Mouse (Mus musculus): ENCODE measurements at regions not wholly inside any gene's neighbourhood (a gene's known extent, or its start where the extent isn't known, plus 50 kb on each side); places are given as distances from the start of the nearest gene placed in this dataset.

- Histone ChIP-seq H3K4me1 (ENCODE audit: control insufficient read depth, insufficient read depth, low read length) (no peaks in the 10 kb centered on the region), H3K36me3 (ENCODE audit: control insufficient read depth, insufficient read depth, low read length) (no peaks in the 10 kb centered on the region), H3K4me3 (ENCODE audit: control insufficient read depth, low read depth, low read length) (no peak overlapping the region), H3K27ac (ENCODE audit: control insufficient read depth, insufficient read depth, low read depth, low read length) (no peak overlapping the region), H3K27me3 (ENCODE audit: control insufficient read depth, insufficient read depth, low read length) (no peaks in the 10 kb centered on the region)
- TF ChIP-seq CTCF (IDR thresholded peaks at IDR 0.05; ENCODE audit: control insufficient read depth, insufficient read depth, insufficient replicate concordance, low read depth, low read length) (no peak), POLR2A (IDR thresholded peaks at IDR 0.05; ENCODE audit: control insufficient read depth, low read depth, low read length) (no peak)
These were observed 1099.7 kb upstream of the 4930412O13Rik start for GRCm38 (mm10) chr2:8781152-8781935.

DNA sequence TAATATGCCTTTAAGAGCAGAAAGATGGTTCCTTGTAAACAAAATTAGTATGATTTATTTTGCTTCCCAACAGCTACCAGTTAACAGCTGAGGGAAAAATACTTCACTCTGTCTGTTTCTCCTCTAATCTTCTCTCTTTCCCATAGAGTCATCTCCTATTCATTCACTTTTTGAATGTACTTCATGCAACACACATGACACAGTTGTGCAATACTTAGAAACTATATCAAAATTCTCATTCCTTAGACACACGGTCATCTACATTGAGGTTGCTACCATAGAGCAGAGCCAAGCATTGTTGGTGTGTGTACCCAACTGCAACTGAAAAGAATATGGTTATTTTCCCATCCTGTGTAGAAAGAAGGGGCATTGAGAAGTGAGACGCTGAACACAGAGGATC is 1098.8 kb upstream of the 4930412O13Rik start:
- no peak overlapping the region for H3K27ac ChIP-seq (ENCODE audit: control insufficient read depth, insufficient read depth, low read depth, low read length)
- TF ChIP-seq CTCF (IDR thresholded peaks at IDR 0.05; ENCODE audit: control insufficient read depth, insufficient read depth, insufficient replicate concordance, low read depth, low read length) = no peak
- TF ChIP-seq POLR2A (IDR thresholded peaks at IDR 0.05; ENCODE audit: control insufficient read depth, low read depth, low read length) = no peak
- H3K27me3 ChIP-seq (ENCODE audit: control insufficient read depth, insufficient read depth, low read length) = no peaks in the 10 kb centered on the region
- H3K4me1 ChIP-seq (ENCODE audit: control insufficient read depth, insufficient read depth, low read length) = no peaks in the 10 kb centered on the region
- H3K36me3 ChIP-seq (ENCODE audit: control insufficient read depth, insufficient read depth, low read length) = no peaks in the 10 kb centered on the region
- no peak overlapping the region for H3K4me3 ChIP-seq (ENCODE audit: control insufficient read depth, low read depth, low read length)

- Histone ChIP-seq H3K36me3 (ENCODE audit: control insufficient read depth, insufficient read depth, low read length) (no peaks in the 10 kb centered on the region), H3K4me3 (ENCODE audit: control insufficient read depth, low read depth, low read length) (no peak overlapping the region), H3K27ac (ENCODE audit: control insufficient read depth, insufficient read depth, low read depth, low read length) (no peak overlapping the region), H3K27me3 (ENCODE audit: control insufficient read depth, insufficient read depth, low read length) (no peaks in the 10 kb centered on the region), H3K4me1 (ENCODE audit: control insufficient read depth, insufficient read depth, low read length) (no peaks in the 10 kb centered on the region)
- no peak for TF ChIP-seq POLR2A (IDR thresholded peaks at IDR 0.05; ENCODE audit: control insufficient read depth, low read depth, low read length)
- TF ChIP-seq CTCF (IDR thresholded peaks at IDR 0.05; ENCODE audit: control insufficient read depth, insufficient read depth, insufficient replicate concordance, low read depth, low read length) = no peak
These were observed 1079.0 kb upstream of the 4930412O13Rik start for GRCm38 (mm10) chr2:8802061-8802460.

DNA sequence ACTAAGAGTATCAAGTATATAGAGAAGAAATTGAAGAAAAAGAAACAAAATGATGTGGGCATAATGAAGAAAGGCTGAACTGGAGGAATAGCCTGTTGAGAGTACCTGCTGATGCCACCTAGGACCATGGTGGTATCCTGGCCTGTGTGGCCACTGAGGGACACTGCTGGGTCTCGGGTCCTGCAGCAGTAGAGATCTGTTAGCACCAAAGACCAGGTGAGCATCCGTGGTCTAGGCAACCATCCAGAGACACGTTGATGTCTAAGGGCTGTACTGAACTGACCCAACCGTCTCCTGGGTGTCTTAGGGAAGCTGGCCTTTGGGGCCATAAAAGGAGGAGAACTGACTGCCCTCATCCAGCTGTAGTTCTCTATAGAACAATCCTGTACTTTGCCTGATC is 1071.4 kb upstream of the 4930412O13Rik start:
- Histone ChIP-seq H3K27ac (ENCODE audit: control insufficient read depth, insufficient read depth, low read depth, low read length) (no peak overlapping the region), H3K4me1 (ENCODE audit: control insufficient read depth, insufficient read depth, low read length) (no peaks in the 10 kb centered on the region), H3K36me3 (ENCODE audit: control insufficient read depth, insufficient read depth, low read length) (no peaks in the 10 kb centered on the region), H3K27me3 (ENCODE audit: control insufficient read depth, insufficient read depth, low read length) (no peaks in the 10 kb centered on the region), H3K4me3 (ENCODE audit: control insufficient read depth, low read depth, low read length) (no peak overlapping the region)
- TF ChIP-seq POLR2A (IDR thresholded peaks at IDR 0.05; ENCODE audit: control insufficient read depth, low read depth, low read length) = no peak
- TF ChIP-seq CTCF (IDR thresholded peaks at IDR 0.05; ENCODE audit: control insufficient read depth, insufficient read depth, insufficient replicate concordance, low read depth, low read length) = no peak

- no peak for TF ChIP-seq POLR2A (IDR thresholded peaks at IDR 0.05; ENCODE audit: control insufficient read depth, low read depth, low read length)
- TF ChIP-seq CTCF (IDR thresholded peaks at IDR 0.05; ENCODE audit: control insufficient read depth, insufficient read depth, insufficient replicate concordance, low read depth, low read length) = no peak
- no peak overlapping the region for H3K4me3 ChIP-seq (ENCODE audit: control insufficient read depth, low read depth, low read length)
- H3K27me3 ChIP-seq (ENCODE audit: control insufficient read depth, insufficient read depth, low read length) = no peaks in the 10 kb centered on the region
- no peaks in the 10 kb centered on the region for H3K36me3 ChIP-seq (ENCODE audit: control insufficient read depth, insufficient read depth, low read length)
- H3K27ac ChIP-seq (ENCODE audit: control insufficient read depth, insufficient read depth, low read depth, low read length) = no peak overlapping the region
- H3K4me1 ChIP-seq (ENCODE audit: control insufficient read depth, insufficient read depth, low read length) = no peaks in the 10 kb centered on the region
These were observed 1062.9 kb upstream of the 4930412O13Rik start for GRCm38 (mm10) chr2:8818127-8818526.

DNA sequence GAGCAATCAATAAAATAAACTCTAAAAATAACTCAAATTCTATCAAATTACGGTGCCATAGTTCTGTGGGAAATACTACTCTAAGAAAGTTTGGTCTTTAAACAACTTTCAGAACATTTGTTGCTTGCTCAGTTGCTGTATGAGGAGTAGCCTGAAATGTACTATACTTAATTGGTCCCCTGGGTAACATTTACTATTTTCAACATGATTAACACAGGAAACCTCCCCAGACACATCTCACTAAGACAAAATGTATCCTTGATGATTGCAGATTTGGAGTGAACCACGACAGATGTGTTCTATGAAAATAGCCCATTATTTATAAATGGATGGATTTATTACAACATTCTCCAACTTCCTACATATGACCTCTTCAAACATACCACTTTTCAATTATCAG is 1055.6 kb upstream of the 4930412O13Rik start:
- Histone ChIP-seq H3K4me1 (ENCODE audit: control insufficient read depth, insufficient read depth, low read length) (no peaks in the 10 kb centered on the region), H3K36me3 (ENCODE audit: control insufficient read depth, insufficient read depth, low read length) (no peaks in the 10 kb centered on the region), H3K27me3 (ENCODE audit: control insufficient read depth, insufficient read depth, low read length) (no peaks in the 10 kb centered on the region), H3K4me3 (ENCODE audit: control insufficient read depth, low read depth, low read length) (no peak overlapping the region), H3K27ac (ENCODE audit: control insufficient read depth, insufficient read depth, low read depth, low read length) (no peak overlapping the region)
- TF ChIP-seq CTCF (IDR thresholded peaks at IDR 0.05; ENCODE audit: control insufficient read depth, insufficient read depth, insufficient replicate concordance, low read depth, low read length) = no peak
- no peak for TF ChIP-seq POLR2A (IDR thresholded peaks at IDR 0.05; ENCODE audit: control insufficient read depth, low read depth, low read length)

All from testis, adult 2 months (tissue).